Mouse (Mus musculus) MEL (cell line): ENCODE data around the gene Fmnl1. TPM values are rescaled to one million over a fixed set of nuclear protein-coding genes. Genes with fewer than 3 reads are reported as not detected.

Source experiments
- DNase-seq: peaks from one replicate; pipeline ENCODE4 v3.0.0; 2011; ENCODE audit warnings: low read depth, low spot score
- H3K27ac ChIP-seq: 2 replicates; pipeline ENCODE4 v1.5.1; 2012; ENCODE audit warnings: low read depth, mild to moderate bottlenecking, control low read depth, low read length, moderate library complexity; ENCODE audit not compliant: control insufficient read depth
- H3K27me3 ChIP-seq, 2 experiments: fragments of 150-350 bp in 1 of 2; sonication (generic) in 1 of 2; 2 replicates each; pipeline ENCODE4 v1.6.1; 2012; ENCODE audit warnings: low read length in 2 of 2, mild to moderate bottlenecking in 2 of 2, improper control_type of control experiment in 1 of 2, moderate library complexity in 1 of 2; ENCODE audit not compliant: insufficient read depth in 2 of 2, control insufficient read depth in 1 of 2
- H3K36me3 ChIP-seq, 2 experiments: 2 replicates each; pipeline ENCODE4 v1.6.1; 2012 to 2014; ENCODE audit warnings: low read length in 2 of 2, improper control_type of control experiment in 1 of 2, inconsistent platforms in 1 of 2, mild to moderate bottlenecking in 1 of 2; ENCODE audit not compliant: insufficient read depth in 2 of 2, control insufficient read depth in 1 of 2
- H3K4me1 ChIP-seq, 2 experiments: fragments of 150-350 bp in 1 of 2; sonication (generic) in 1 of 2; 2 replicates each; pipeline ENCODE4 v1.6.1; 2012; ENCODE audit warnings: low read length in 2 of 2, improper control_type of control experiment in 1 of 2, mild to moderate bottlenecking in 1 of 2; ENCODE audit not compliant: insufficient read depth in 2 of 2, control insufficient read depth in 1 of 2
- H3K4me3 ChIP-seq, 2 experiments: fragments of 150-350 bp in 1 of 2; sonication (generic) in 1 of 2; 2 replicates each; pipeline ENCODE4 v1.5.1; 2012; ENCODE audit warnings: low read depth in 2 of 2, low read length in 2 of 2, mild to moderate bottlenecking in 2 of 2, moderate library complexity in 2 of 2, control low read depth in 1 of 2, improper control_type of control experiment in 1 of 2; ENCODE audit not compliant: control insufficient read depth in 1 of 2, insufficient read depth in 1 of 2
- H3K79me2 ChIP-seq: 2 replicates; pipeline ENCODE4 v1.6.1; 2012; ENCODE audit warnings: mild to moderate bottlenecking, low read length, moderate library complexity; ENCODE audit not compliant: control insufficient read depth, poor library complexity, insufficient read depth
- H3K9ac ChIP-seq: 2 replicates; pipeline ENCODE4 v1.6.1; 2012; ENCODE audit warnings: low read depth, mild to moderate bottlenecking, control low read depth, low read length, moderate library complexity; ENCODE audit not compliant: control insufficient read depth, poor library complexity, severe bottlenecking
- H3K9me3 ChIP-seq: fragments of 150-350 bp; sonication (generic); replicated peaks from 2 replicates; pipeline ENCODE4 v1.6.1; 2012; ENCODE audit warnings: mild to moderate bottlenecking, low read length, improper control_type of control experiment, moderate library complexity; ENCODE audit not compliant: insufficient read depth
- BHLHE40 ChIP-seq: IDR thresholded peaks from 2 replicates; pipeline ENCODE4 v1.6.1; 2012; ENCODE audit warnings: low read depth, mild to moderate bottlenecking, inconsistent platforms, low read length, improper control_type of control experiment, borderline replicate concordance
- CTCF ChIP-seq, 3 experiments: IDR thresholded peaks in 2 of 3; conservative IDR thresholded peaks in 1 of 3; 2 replicates each; pipeline ENCODE4 v1.5.1; 2011 to 2012; ENCODE audit warnings: low read length in 3 of 3, low read depth in 2 of 3, mild to moderate bottlenecking in 2 of 3, improper control_type of control experiment in 1 of 3, inconsistent platforms in 1 of 3, mixed read lengths in 1 of 3, moderate library complexity in 1 of 3; ENCODE audit not compliant: control insufficient read depth in 1 of 3, insufficient read depth in 1 of 3, poor library complexity in 1 of 3, severe bottlenecking in 1 of 3
- E2F4 ChIP-seq: IDR thresholded peaks from 2 replicates; pipeline ENCODE4 v1.6.1; 2011; ENCODE audit warnings: low read depth, low read length, improper control_type of control experiment, borderline replicate concordance
- ELF1 ChIP-seq: IDR thresholded peaks from 2 replicates; pipeline ENCODE4 v1.6.1; 2014; ENCODE audit warnings: low read depth, mild to moderate bottlenecking, inconsistent platforms, low read length, improper control_type of control experiment, moderate library complexity
- GABPA ChIP-seq: IDR thresholded peaks from 2 replicates; pipeline ENCODE4 v1.6.1; 2012; ENCODE audit warnings: low read depth, mild to moderate bottlenecking, inconsistent platforms, low read length, improper control_type of control experiment, moderate library complexity
- HCFC1 ChIP-seq: IDR thresholded peaks from 2 replicates; pipeline ENCODE4 v1.6.1; 2012; ENCODE audit warnings: low read depth, mild to moderate bottlenecking, inconsistent platforms, low read length, improper control_type of control experiment, moderate library complexity
- KAT2A ChIP-seq: conservative IDR thresholded peaks from 2 replicates; pipeline ENCODE4 v1.6.1; 2012; ENCODE audit warnings: low read depth, low read length, improper control_type of control experiment, inconsistent platforms
- MAFK ChIP-seq: IDR thresholded peaks from 2 replicates; pipeline ENCODE4 v1.6.1; 2011; ENCODE audit warnings: low read depth, mild to moderate bottlenecking, low read length, improper control_type of control experiment, borderline replicate concordance
- MAX ChIP-seq: IDR thresholded peaks from 2 replicates; pipeline ENCODE4 v1.6.1; 2011; ENCODE audit warnings: low read length, improper control_type of control experiment
- MEF2A ChIP-seq: IDR thresholded peaks from 2 replicates; pipeline ENCODE4 v1.6.1; 2014; ENCODE audit warnings: low read depth, mild to moderate bottlenecking, inconsistent platforms, low read length, improper control_type of control experiment; ENCODE audit not compliant: poor library complexity, insufficient replicate concordance, severe bottlenecking; ENCODE audit errors: extremely low read depth
- MXI1 ChIP-seq: IDR thresholded peaks from 2 replicates; pipeline ENCODE4 v1.6.1; 2011; ENCODE audit warnings: mild to moderate bottlenecking, low read depth, low read length, improper control_type of control experiment
- NELFE ChIP-seq: IDR thresholded peaks from 2 replicates; pipeline ENCODE4 v1.6.1; 2011; ENCODE audit warnings: low read depth, low read length, improper control_type of control experiment
- NRF1 ChIP-seq: IDR thresholded peaks from 2 replicates; pipeline ENCODE4 v1.6.1; 2014; ENCODE audit warnings: low read depth, mild to moderate bottlenecking, inconsistent platforms, low read length, improper control_type of control experiment, moderate library complexity; ENCODE audit not compliant: poor library complexity, insufficient read depth, severe bottlenecking
- POLR2A ChIP-seq, 2 experiments: IDR thresholded peaks; 2 replicates each; pipeline ENCODE4 v1.6.1; 2011 to 2012; ENCODE audit warnings: low read length in 2 of 2, mild to moderate bottlenecking in 2 of 2, control low read depth in 1 of 2, improper control_type of control experiment in 1 of 2, low read depth in 1 of 2, moderate library complexity in 1 of 2; ENCODE audit not compliant: control insufficient read depth in 1 of 2, insufficient read depth in 1 of 2, poor library complexity in 1 of 2
- RAD21 ChIP-seq: IDR thresholded peaks from 2 replicates; pipeline ENCODE4 v1.6.1; 2011; ENCODE audit warnings: mild to moderate bottlenecking, low read depth, low read length, improper control_type of control experiment
- RCOR1 ChIP-seq: IDR thresholded peaks from 2 replicates; pipeline ENCODE4 v1.6.1; 2012; ENCODE audit warnings: low read depth, mild to moderate bottlenecking, inconsistent platforms, low read length, improper control_type of control experiment
- TCF12 ChIP-seq: IDR thresholded peaks from 2 replicates; pipeline ENCODE4 v1.6.1; 2014; ENCODE audit warnings: low read depth, mild to moderate bottlenecking, inconsistent platforms, low read length, improper control_type of control experiment, moderate library complexity
- UBTF ChIP-seq: IDR thresholded peaks from 2 replicates; pipeline ENCODE4 v1.6.1; 2012; ENCODE audit warnings: low read depth, mild to moderate bottlenecking, inconsistent platforms, low read length, improper control_type of control experiment, moderate library complexity, borderline replicate concordance; ENCODE audit not compliant: insufficient read depth
- USF2 ChIP-seq, 2 experiments: IDR thresholded peaks; 2 replicates each; pipeline ENCODE4 v1.6.1; 2011 to 2012; ENCODE audit warnings: improper control_type of control experiment in 2 of 2, low read length in 2 of 2, borderline replicate concordance in 1 of 2, inconsistent platforms in 1 of 2, low read depth in 1 of 2, mild to moderate bottlenecking in 1 of 2; ENCODE audit not compliant: insufficient read depth in 1 of 2
- ZKSCAN1 ChIP-seq: IDR thresholded peaks from 2 replicates; pipeline ENCODE4 v1.6.1; 2012; ENCODE audit warnings: low read depth, mild to moderate bottlenecking, inconsistent platforms, low read length, improper control_type of control experiment, moderate library complexity
- ZNF384 ChIP-seq: IDR thresholded peaks from 2 replicates; pipeline ENCODE4 v1.6.1; 2012; ENCODE audit warnings: low read depth, mild to moderate bottlenecking, inconsistent platforms, low read length, improper control_type of control experiment
- polyA plus RNA-seq, 2 experiments: library from polyadenylated mRNA; stranded (reverse) in 1 of 2; unstranded in 1 of 2; fragments of >175 nt in 1 of 2; fragments of >200 nt in 1 of 2; gene quantifications; 2 replicates each; pipeline versions ENCODE4 v1.2.1 to v1.2.4; 2012; ENCODE audit warnings: low replicate concordance in 2 of 2, low read depth in 1 of 2; ENCODE audit not compliant: insufficient read length in 2 of 2, insufficient read depth in 1 of 2, missing spikeins in 1 of 2
- total RNA-seq: library from RNA; depleted of rRNA; stranded (reverse); fragments of 300-350 nt; gene quantifications from 2 replicates; pipeline ENCODE4 v1.2.3, GENCODE M21; 2012

Fmnl1 gene
- total and polyA plus RNA-seq, 3 experiments = 1.7 to 17.2 TPM; not detected in 1

GRCm38 (mm10) chr11:103171286-103171620, 346 bp downstream of the Fmnl1 start:
- H3K9ac ChIP-seq = peak overlapping the region; percentile 59
- H3K4me1 ChIP-seq = peaks cover 7 to 27% of the 10 kb centered on the region in 2 experiments; a peak in 3 of 4 replicates
- peaks cover 3 to 12% of the 10 kb centered on the region in 2 experiments; a peak in 3 of 4 replicates for H3K27me3 ChIP-seq
- TF ChIP-seq MAFK (no peak), MEF2A (no peak), ZNF384 (no peak), E2F4 (no peak), ZKSCAN1 (no peak), USF2 (IDR thresholded peaks at IDR 0.05; ENCODE audit: borderline replicate concordance in 1 of 2, insufficient read depth in 1 of 2, low read depth in 1 of 2, low read length in 2 of 2) (no peak), HCFC1 (no peak)
- H3K79me2 ChIP-seq = no peaks in the 10 kb centered on the region; the same call in 1 of the 2 replicates
- H3K27ac ChIP-seq = no peak overlapping the region
- no peaks in the 10 kb centered on the region for H3K9me3 ChIP-seq
- peak overlapping the region; percentile 45 to 50; a peak in 3 of 4 replicates for H3K4me3 ChIP-seq
- no peak for DNase-seq
- H3K36me3 ChIP-seq = peaks cover 0 to 16% of the 10 kb centered on the region in 2 experiments; a peak in 2 of 4 replicates

- no peak overlapping the region for H3K27ac ChIP-seq
These were observed 940 bp downstream of the Fmnl1 start for GRCm38 (mm10) chr11:103171703-103172391.

More at GRCm38 (mm10) chr11:103171703-103172391, 940 bp downstream of the Fmnl1 start:
- no peak overlapping the region for H3K9ac ChIP-seq
- no peak for TF ChIP-seq CTCF (IDR thresholded peaks at IDR 0.05 in 2 of 3, conservative IDR thresholded peaks at IDR 0.05 in 1 of 3; ENCODE audit: control insufficient read depth in 1 of 3, insufficient read depth in 1 of 3, low read depth in 2 of 3, low read length in 3 of 3, poor library complexity in 1 of 3, severe bottlenecking in 1 of 3)
- TF ChIP-seq TCF12 = no peak
- TF ChIP-seq GABPA = no peak
- TF ChIP-seq KAT2A = no peak
- no peak for TF ChIP-seq MXI1
- no peak for TF ChIP-seq NRF1
- TF ChIP-seq RCOR1 = no peak
- TF ChIP-seq BHLHE40 = no peak
- TF ChIP-seq POLR2A (IDR thresholded peaks at IDR 0.05; ENCODE audit: control insufficient read depth in 1 of 2, insufficient read depth in 1 of 2, low read depth in 1 of 2, low read length in 2 of 2, poor library complexity in 1 of 2) = no peak
- TF ChIP-seq MAX = no peak
- TF ChIP-seq MEF2A = no peak
- TF ChIP-seq UBTF = no peak
- no peak for TF ChIP-seq MAFK
- TF ChIP-seq ELF1 = no peak
- TF ChIP-seq NELFE = no peak
- TF ChIP-seq ZKSCAN1 = no peak
- TF ChIP-seq RAD21 = no peak
- no peak for TF ChIP-seq E2F4
- H3K79me2 ChIP-seq = no peaks in the 10 kb centered on the region; the same call in 1 of the 2 replicates
- H3K4me3 ChIP-seq = no peak overlapping the region; a peak in 1 of 4 replicates
- DNase-seq = no peak
- H3K36me3 ChIP-seq = peaks cover 0 to 16% of the 10 kb centered on the region in 2 experiments; a peak in 2 of 4 replicates
- H3K9me3 ChIP-seq = no peaks in the 10 kb centered on the region
- peaks cover 3 to 12% of the 10 kb centered on the region in 2 experiments; a peak in 3 of 4 replicates for H3K27me3 ChIP-seq
- H3K4me1 ChIP-seq = peaks cover 7 to 27% of the 10 kb centered on the region in 2 experiments; a peak in 3 of 4 replicates
